Mouse (Mus musculus): ENCODE measurements around the gene Upk2. TPM values are rescaled to one million over a fixed set of nuclear protein-coding genes. Genes with fewer than 3 reads are reported as not detected.

Upk2 gene
- polyA plus RNA-seq, 1 experiment from 2014 or later, result not detected

GRCm38 (mm10) chr9:44494863-44495809 lies 40.4 kb upstream of the Upk2 start:
- ATAC-seq (ENCODE audit: low read depth), result no peak
- peaks cover 95% of the 10 kb centered on the region for H3K4me1 ChIP-seq (replicated peaks)
- no peaks in the 10 kb centered on the region for H3K36me3 ChIP-seq
- peaks cover 35% of the 10 kb centered on the region for H3K27me3 ChIP-seq
- no peak for DNase-seq
- 17% methylated on average over 9 of the region's 9 CpGs for WGBS (ENCODE audit: insufficient replicate concordance)
- H3K9me3 ChIP-seq (replicated peaks), result no peaks in the 10 kb centered on the region
- no peak overlapping the region for H3K4me3 ChIP-seq (replicated peaks)
- no peak overlapping the region for H3K4me2 ChIP-seq
- no peak overlapping the region for H3K9ac ChIP-seq
- H3K27ac ChIP-seq, result peak overlapping the region; percentile 63

- no peak for DNase-seq
- ATAC-seq (ENCODE audit: low read depth), result no peak
- Histone ChIP-seq H3K36me3 (no peaks in the 10 kb centered on the region), H3K9me3 (replicated peaks) (no peaks in the 10 kb centered on the region), H3K4me1 (replicated peaks) (peaks cover 95% of the 10 kb centered on the region), H3K4me3 (replicated peaks) (no peak overlapping the region), H3K4me2 (no peak overlapping the region), H3K27ac (peak overlapping the region; percentile 63; the same call in 1 of the 2 replicates), H3K27me3 (peaks cover 29% of the 10 kb centered on the region), H3K9ac (no peak overlapping the region)
- 25% methylated on average over 11 of the region's 11 CpGs for WGBS (ENCODE audit: insufficient replicate concordance)
Observed at GRCm38 (mm10) chr9:44494261-44494862, 39.6 kb upstream of the Upk2 start.

DNA sequence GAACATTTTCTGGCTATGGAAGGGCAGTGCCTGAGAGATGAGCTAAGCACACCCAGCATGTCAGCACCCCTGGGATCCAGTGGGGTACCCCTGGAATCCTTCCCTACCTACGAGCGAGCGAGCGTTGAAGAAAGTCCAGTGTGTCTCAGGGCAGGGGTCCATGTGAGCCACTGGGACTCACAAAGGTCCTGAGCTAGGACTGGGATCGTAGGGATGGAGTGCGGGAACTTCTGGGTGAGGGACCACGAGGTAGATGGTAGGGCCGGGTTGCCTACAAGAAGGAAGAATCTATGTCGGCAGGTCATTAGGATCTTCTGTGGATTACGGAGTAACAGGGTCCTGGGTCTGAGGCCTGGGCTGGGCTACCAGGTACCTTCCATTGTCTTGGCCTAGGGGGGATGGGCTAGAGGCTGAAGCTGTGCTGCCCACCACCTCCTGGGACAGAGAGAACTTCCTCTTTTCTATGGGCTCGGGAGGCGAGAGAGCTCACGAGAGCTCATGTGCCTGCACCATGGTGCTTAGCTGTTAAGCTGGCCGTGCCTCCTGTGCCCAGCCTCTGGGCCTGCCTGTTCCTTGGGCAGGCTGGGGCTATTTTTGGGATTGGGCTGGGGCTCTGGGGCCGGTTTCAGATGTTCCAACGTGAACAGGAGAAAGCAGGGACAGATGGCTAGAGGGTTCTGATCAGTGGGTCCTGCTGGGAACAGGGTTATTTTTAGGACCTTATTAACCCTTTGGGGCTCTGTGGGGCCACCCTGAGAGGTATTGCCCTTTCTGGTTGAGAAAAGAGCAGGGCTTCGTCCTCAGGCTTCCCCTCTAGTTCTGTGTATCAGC lies 38.1 kb upstream of the Upk2 start:
- no peak for DNase-seq
- Histone ChIP-seq H3K9ac (no peak overlapping the region), H3K36me3 (no peaks in the 10 kb centered on the region), H3K4me3 (replicated peaks) (no peak overlapping the region), H3K27ac (no peak overlapping the region; the same call in 1 of the 2 replicates), H3K27me3 (peaks cover 14% of the 10 kb centered on the region), H3K4me2 (no peak overlapping the region), H3K4me1 (replicated peaks) (peaks cover 95% of the 10 kb centered on the region), H3K9me3 (replicated peaks) (no peaks in the 10 kb centered on the region)
- ATAC-seq (ENCODE audit: low read depth), result no peak
- WGBS (ENCODE audit: insufficient replicate concordance), result 42% methylated on average over 17 of the region's 17 CpGs

DNA sequence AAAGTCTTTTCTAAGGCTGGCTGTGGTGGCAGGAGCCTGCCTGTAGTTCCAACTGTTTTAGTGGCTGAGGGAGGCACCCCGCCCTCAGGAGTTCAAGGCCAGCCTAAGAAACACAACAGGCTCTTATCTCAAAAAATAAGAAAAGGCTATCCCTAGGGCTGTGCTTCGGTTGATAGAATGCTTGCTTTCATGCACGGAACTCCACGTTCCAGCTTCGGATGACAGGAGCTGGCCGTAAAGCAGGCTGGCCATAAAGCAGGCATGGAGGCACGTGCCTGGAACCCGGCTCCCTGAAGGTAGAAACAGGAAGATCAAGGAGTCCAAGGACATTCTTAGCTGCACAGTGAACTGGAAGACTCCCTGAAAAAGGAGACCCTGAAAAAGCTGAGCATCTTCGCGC lies 36.6 kb upstream of the Upk2 start:
- DNase-seq (no peak), ATAC-seq (ENCODE audit: low read depth) (no peak)
- H3K27me3 ChIP-seq, result no peaks in the 10 kb centered on the region
- no peak overlapping the region for H3K4me2 ChIP-seq
- H3K27ac ChIP-seq, result peak overlapping the region; percentile 81
- H3K4me3 ChIP-seq (replicated peaks), result no peak overlapping the region
- H3K4me1 ChIP-seq (replicated peaks), result peaks cover 92% of the 10 kb centered on the region
- 67% methylated on average over 10 of the region's 10 CpGs for WGBS (ENCODE audit: insufficient replicate concordance)
- no peak overlapping the region for H3K9ac ChIP-seq
- no peaks in the 10 kb centered on the region for H3K36me3 ChIP-seq
- H3K9me3 ChIP-seq (replicated peaks), result no peaks in the 10 kb centered on the region

DNA sequence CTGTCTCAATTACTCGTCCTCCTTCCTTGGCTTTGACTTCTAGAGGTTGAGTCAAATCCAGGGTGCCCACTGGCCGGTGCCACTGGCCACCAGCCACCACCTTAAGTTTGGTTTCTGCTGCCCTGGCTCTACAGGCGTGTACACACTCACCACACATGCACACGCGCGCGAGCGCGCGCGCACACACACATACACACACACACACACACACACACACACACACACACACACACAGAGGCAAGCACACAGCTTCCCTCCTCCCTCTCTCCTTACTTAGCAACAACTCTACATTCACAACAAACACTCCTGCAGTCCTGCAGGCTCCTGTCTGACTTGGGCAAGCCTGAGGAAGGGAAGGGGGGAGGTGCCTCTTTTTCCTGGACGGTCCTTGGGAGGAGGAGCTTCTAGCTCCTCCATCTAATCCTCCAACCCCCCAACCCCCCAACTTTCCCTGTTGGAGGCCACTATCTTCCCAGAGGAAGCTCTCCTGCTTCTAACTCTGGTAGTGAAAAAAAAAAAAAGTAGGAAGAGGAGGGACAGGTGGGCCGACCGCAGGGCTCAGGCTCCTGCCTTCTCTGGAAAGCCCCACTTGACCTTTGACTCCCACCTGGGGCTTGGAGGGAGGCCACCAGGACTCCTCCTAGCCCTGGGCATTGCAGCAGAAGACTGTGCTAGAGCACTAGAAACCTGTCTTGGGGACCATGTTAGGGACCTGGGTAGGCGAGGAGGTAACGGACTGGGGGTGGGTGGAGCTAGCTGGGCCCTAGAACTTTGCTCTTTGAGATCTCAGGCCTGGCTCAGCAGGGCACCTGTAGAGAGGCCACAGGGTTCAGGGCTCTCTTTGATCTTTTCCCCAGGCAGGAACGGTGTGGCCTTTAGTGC lies 35.6 kb upstream of the Upk2 start:
- Histone ChIP-seq H3K4me2 (peak overlapping the region; percentile 77), H3K9me3 (replicated peaks) (no peaks in the 10 kb centered on the region), H3K9ac (0 out of 2 replicates have a peak overlapping the region, but pooled peaks have one; percentile 35), H3K4me3 (replicated peaks) (peak overlapping the region; percentile 21; the same call in 1 of the 2 replicates), H3K27me3 (0 out of 2 replicates have a peak, but pooled peaks cover under 1% of the 10 kb centered on the region), H3K4me1 (replicated peaks) (peaks cover 95% of the 10 kb centered on the region), H3K27ac (peak overlapping the region; percentile 81), H3K36me3 (no peaks in the 10 kb centered on the region)
- DNase-seq (no peak), ATAC-seq (ENCODE audit: low read depth) (peak; percentile 45)
- 50% methylated on average over 17 of the region's 17 CpGs for WGBS (ENCODE audit: insufficient replicate concordance)

- ATAC-seq (ENCODE audit: low read depth) (no peak), DNase-seq (no peak)
- Histone ChIP-seq H3K4me1 (replicated peaks) (peaks cover 95% of the 10 kb centered on the region), H3K36me3 (no peaks in the 10 kb centered on the region), H3K9me3 (replicated peaks) (no peaks in the 10 kb centered on the region), H3K9ac (peak overlapping the region; percentile 35; the same call in 1 of the 2 replicates), H3K4me3 (replicated peaks) (peak overlapping the region; percentile 21), H3K4me2 (peak overlapping the region; percentile 77), H3K27me3 (peaks cover 7% of the 10 kb centered on the region; the same call in 1 of the 2 replicates), H3K27ac (peak overlapping the region; percentile 81)
- WGBS (ENCODE audit: insufficient replicate concordance), result 43% methylated on average over 17 of the region's 17 CpGs
Observed at GRCm38 (mm10) chr9:44489651-44490085, 34.9 kb upstream of the Upk2 start.

- peak; percentile 30 for ATAC-seq (ENCODE audit: low read depth)
Observed at GRCm38 (mm10) chr9:44488855-44489381, 34.1 kb upstream of the Upk2 start.

DNA sequence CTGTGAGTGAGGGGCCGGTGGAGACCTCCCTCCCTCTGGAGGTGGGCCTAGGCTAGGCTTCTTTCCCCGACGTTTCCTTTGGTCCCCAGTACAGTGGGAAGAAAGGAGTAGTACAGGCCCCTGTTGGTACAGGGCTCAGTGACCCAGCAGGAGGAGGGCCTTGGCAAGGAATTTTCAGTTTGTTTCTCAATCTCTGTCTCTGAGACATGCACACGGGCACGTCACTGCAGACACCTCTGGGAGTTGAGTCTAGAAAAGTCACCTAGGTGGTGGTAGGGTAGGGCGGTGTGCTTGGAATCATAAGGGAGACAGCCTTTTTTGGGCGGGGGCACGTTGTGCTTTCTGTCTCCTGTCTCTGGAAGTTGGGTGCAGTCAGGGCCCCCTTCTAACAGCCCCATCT lies 33.6 kb upstream of the Upk2 start:
- H3K4me1 ChIP-seq (replicated peaks), result peaks cover 95% of the 10 kb centered on the region
- 39% methylated on average over 8 of the region's 8 CpGs for WGBS (ENCODE audit: insufficient replicate concordance)
- no peaks in the 10 kb centered on the region for H3K9me3 ChIP-seq (replicated peaks)
- peak overlapping the region; percentile 77 for H3K4me2 ChIP-seq
- H3K4me3 ChIP-seq (replicated peaks), result no peak overlapping the region
- ATAC-seq (ENCODE audit: low read depth) (no peak), DNase-seq (no peak)
- H3K9ac ChIP-seq, result 0 out of 2 replicates have a peak overlapping the region, but pooled peaks have one; percentile 35
- H3K27ac ChIP-seq, result peak overlapping the region; percentile 81
- H3K36me3 ChIP-seq, result no peaks in the 10 kb centered on the region
- peaks cover 19% of the 10 kb centered on the region for H3K27me3 ChIP-seq

More at GRCm38 (mm10) chr9:44488855-44489381, 34.1 kb upstream of the Upk2 start:
- no peak for DNase-seq
- peak overlapping the region; percentile 77 for H3K4me2 ChIP-seq
- peaks cover 95% of the 10 kb centered on the region for H3K4me1 ChIP-seq (replicated peaks)
- H3K9me3 ChIP-seq (replicated peaks), result no peaks in the 10 kb centered on the region
- peaks cover 14% of the 10 kb centered on the region for H3K27me3 ChIP-seq
- peak overlapping the region; percentile 21 for H3K4me3 ChIP-seq (replicated peaks)
- WGBS (ENCODE audit: insufficient replicate concordance), result 34% methylated on average over 5 of the region's 5 CpGs
- H3K36me3 ChIP-seq, result no peaks in the 10 kb centered on the region
- H3K27ac ChIP-seq, result peak overlapping the region; percentile 81
- peak overlapping the region; percentile 35 for H3K9ac ChIP-seq

DNA sequence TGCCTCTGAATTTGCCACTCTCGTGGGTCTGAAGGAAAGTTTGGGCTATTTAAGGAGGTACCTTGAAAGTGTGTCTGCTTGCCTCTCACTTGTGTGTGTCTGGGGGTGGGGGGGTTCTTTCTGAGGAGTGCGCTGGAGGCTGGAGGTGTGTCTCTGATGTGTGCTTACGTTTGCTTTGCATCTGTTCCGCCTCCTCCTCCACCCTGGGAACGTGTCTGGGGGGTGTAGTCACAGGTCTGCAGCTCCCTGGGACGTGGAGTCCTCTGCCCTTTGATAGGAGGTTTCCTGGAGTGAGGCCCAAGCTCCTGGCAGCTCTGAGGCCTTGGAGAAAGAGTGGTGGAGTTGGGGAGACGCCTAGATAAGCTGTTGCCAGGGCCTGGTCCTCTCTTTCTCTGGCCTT lies 32.7 kb upstream of the Upk2 start:
- Histone ChIP-seq H3K27ac (peak overlapping the region; percentile 81), H3K36me3 (no peaks in the 10 kb centered on the region), H3K27me3 (peaks cover 29% of the 10 kb centered on the region), H3K4me2 (peak overlapping the region; percentile 77), H3K4me3 (replicated peaks) (peak overlapping the region; percentile 31), H3K4me1 (replicated peaks) (peaks cover 91% of the 10 kb centered on the region), H3K9me3 (replicated peaks) (no peaks in the 10 kb centered on the region), H3K9ac (no peak overlapping the region)
- no peak for DNase-seq
- WGBS (ENCODE audit: insufficient replicate concordance), result 26% methylated on average over 7 of the region's 7 CpGs
- ATAC-seq (ENCODE audit: low read depth), result no peak

Measured in liver, embryonic 13.5 days (tissue).